Mouse (Mus musculus) spleen, adult 2 months (tissue): ENCODE data around the gene Spns2. TPM values are rescaled to one million over a fixed set of nuclear protein-coding genes. Genes with fewer than 3 reads are reported as not detected.

Experiments
- DNase-seq, 2 experiments: peaks; one replicate each; pipeline versions ENCODE4 v3.0.0 to v3.0.0-alpha.2; 2012 to 2021; ENCODE audit warnings: low spot score in 2 of 2, low read depth in 1 of 2
- H3K27ac ChIP-seq: fragments of 200-500 bp; 2 replicates; pipeline ENCODE4 v1.5.1; 2012; ENCODE audit warnings: low read length, inconsistent platforms; ENCODE audit not compliant: insufficient read depth
- H3K27me3 ChIP-seq: fragments of 200-500 bp; 2 replicates; pipeline ENCODE4 v1.6.1; 2012; ENCODE audit warnings: mild to moderate bottlenecking, moderate library complexity, low read length, inconsistent platforms; ENCODE audit not compliant: control insufficient read depth, insufficient read depth
- H3K36me3 ChIP-seq: fragments of 200-500 bp; 2 replicates; pipeline ENCODE4 v1.6.1; 2012; ENCODE audit warnings: mild to moderate bottlenecking, low read length, inconsistent platforms; ENCODE audit not compliant: control insufficient read depth, insufficient read depth
- H3K4me1 ChIP-seq: fragments of 200-500 bp; 2 replicates; pipeline ENCODE4 v1.6.1; 2011; ENCODE audit warnings: inconsistent platforms; ENCODE audit not compliant: control insufficient read depth, insufficient read depth, insufficient read length
- H3K4me3 ChIP-seq: fragments of 200-500 bp; 2 replicates; pipeline ENCODE4 v1.5.1; 2011; ENCODE audit warnings: mild to moderate bottlenecking, inconsistent platforms; ENCODE audit not compliant: insufficient read depth, insufficient read length; ENCODE audit errors: extremely low read depth
- CTCF ChIP-seq: fragments of 200-500 bp; IDR thresholded peaks from 2 replicates; pipeline ENCODE4 v1.5.1; 2011; ENCODE audit warnings: mild to moderate bottlenecking, inconsistent platforms; ENCODE audit not compliant: insufficient read depth, insufficient read length, insufficient replicate concordance; ENCODE audit errors: extremely low read depth
- POLR2A ChIP-seq: fragments of 200-500 bp; IDR thresholded peaks from 2 replicates; pipeline ENCODE4 v1.6.1; 2011; ENCODE audit warnings: low read depth, low read length, inconsistent platforms
- WGBS: fragments of 180-500 bp; shearing (Covaris S2); methylation state at CpG from one replicate; pipeline ENCODE4 v1.1.7; 2018; 5-methylcytosine and 5-hydroxymethylcytosine counted together
- polyA plus RNA-seq: library from polyadenylated mRNA; depleted of rRNA; stranded (reverse); fragments of >200 nt; gene quantifications from 2 replicates; pipeline ENCODE4 v1.2.3, GENCODE M21; 2012

Gene Spns2
- polyA plus RNA-seq, 1 experiment: 43.4 TPM

- 2% methylated on average over 5 of the region's 5 CpGs for WGBS
- H3K27me3 ChIP-seq: no peaks in the 10 kb centered on the region
- H3K27ac ChIP-seq: no peak overlapping the region
- 0 out of 2 replicates have a peak, but pooled peaks cover 2% of the 10 kb centered on the region for H3K4me1 ChIP-seq
- H3K36me3 ChIP-seq: no peaks in the 10 kb centered on the region
- DNase-seq: peak; percentile 61 to 79
- H3K4me3 ChIP-seq: no peak overlapping the region
- peak; percentile 45; the same call in 1 of the 2 replicates for TF ChIP-seq CTCF
- no peak for TF ChIP-seq POLR2A
Observed at GRCm38 (mm10) chr11:72428694-72429093, 61.0 kb downstream of the Spns2 start.

GRCm38 (mm10) chr11:72426884-72427283 lies 62.8 kb downstream of the Spns2 start:
- no peak for TF ChIP-seq POLR2A
- TF ChIP-seq CTCF: no peak
- no peak overlapping the region for H3K4me3 ChIP-seq
- no peak for DNase-seq
- no peaks in the 10 kb centered on the region for H3K36me3 ChIP-seq
- no peaks in the 10 kb centered on the region for H3K27me3 ChIP-seq
- H3K4me1 ChIP-seq: 0 out of 2 replicates have a peak, but pooled peaks cover 2% of the 10 kb centered on the region
- no peak overlapping the region for H3K27ac ChIP-seq

- no peak for DNase-seq
- no peak overlapping the region for H3K4me3 ChIP-seq
- H3K36me3 ChIP-seq: no peaks in the 10 kb centered on the region
- no peak overlapping the region for H3K27ac ChIP-seq
- H3K27me3 ChIP-seq: no peaks in the 10 kb centered on the region
- TF ChIP-seq CTCF (no peak), POLR2A (no peak)
- H3K4me1 ChIP-seq: 0 out of 2 replicates have a peak, but pooled peaks cover 2% of the 10 kb centered on the region
Observed at GRCm38 (mm10) chr11:72425201-72425600, 64.5 kb downstream of the Spns2 start.

- H3K27ac ChIP-seq: no peak overlapping the region
- TF ChIP-seq CTCF: no peak
- TF ChIP-seq POLR2A: no peak
- H3K4me3 ChIP-seq: no peak overlapping the region
- H3K4me1 ChIP-seq: no peaks in the 10 kb centered on the region
- no peaks in the 10 kb centered on the region for H3K36me3 ChIP-seq
- no peaks in the 10 kb centered on the region for H3K27me3 ChIP-seq
- no peak for DNase-seq
- WGBS: 59% methylated on average over 4 of the region's 4 CpGs
Observed at GRCm38 (mm10) chr11:72423686-72424085, 66.0 kb downstream of the Spns2 start.

- 56% methylated on average over 11 of the region's 11 CpGs for WGBS
- TF ChIP-seq POLR2A: no peak
- no peak for TF ChIP-seq CTCF
Observed at GRCm38 (mm10) chr11:72421518-72422278, 68.0 kb downstream of the Spns2 start.

GRCm38 (mm10) chr11:72420460-72421122 lies 69.1 kb downstream of the Spns2 start:
- H3K27ac ChIP-seq: no peak overlapping the region
- no peaks in the 10 kb centered on the region for H3K36me3 ChIP-seq
- no peak overlapping the region for H3K4me3 ChIP-seq
- no peak for DNase-seq
- TF ChIP-seq POLR2A: no peak
- no peak for TF ChIP-seq CTCF
- WGBS: 91% methylated on average over 6 of the region's 6 CpGs
- H3K4me1 ChIP-seq: no peaks in the 10 kb centered on the region
- H3K27me3 ChIP-seq: no peaks in the 10 kb centered on the region

More at GRCm38 (mm10) chr11:72421518-72422278, 68.0 kb downstream of the Spns2 start:
- Histone ChIP-seq H3K4me1 (no peaks in the 10 kb centered on the region), H3K36me3 (no peaks in the 10 kb centered on the region), H3K27me3 (no peaks in the 10 kb centered on the region), H3K27ac (no peak overlapping the region), H3K4me3 (no peak overlapping the region)
- DNase-seq: no peak

GRCm38 (mm10) chr11:72419006-72419405 lies 70.7 kb downstream of the Spns2 start:
- no peak overlapping the region for H3K4me3 ChIP-seq
- no peaks in the 10 kb centered on the region for H3K36me3 ChIP-seq
- no peak for DNase-seq
- H3K27me3 ChIP-seq: no peaks in the 10 kb centered on the region
- no peaks in the 10 kb centered on the region for H3K4me1 ChIP-seq
- TF ChIP-seq CTCF (no peak), POLR2A (no peak)
- WGBS: 80% methylated on average over 6 of the region's 6 CpGs
- H3K27ac ChIP-seq: no peak overlapping the region
